Mouse (Mus musculus) liver (tissue): ENCODE measurements around the gene Ptpn22.

ENCODE experiments used
- DNase-seq: peaks from one replicate; pipeline ENCODE4 v3.0.0-alpha.2; 2020; ENCODE audit warnings: mixed read lengths

Ptpn22 gene

DNA sequence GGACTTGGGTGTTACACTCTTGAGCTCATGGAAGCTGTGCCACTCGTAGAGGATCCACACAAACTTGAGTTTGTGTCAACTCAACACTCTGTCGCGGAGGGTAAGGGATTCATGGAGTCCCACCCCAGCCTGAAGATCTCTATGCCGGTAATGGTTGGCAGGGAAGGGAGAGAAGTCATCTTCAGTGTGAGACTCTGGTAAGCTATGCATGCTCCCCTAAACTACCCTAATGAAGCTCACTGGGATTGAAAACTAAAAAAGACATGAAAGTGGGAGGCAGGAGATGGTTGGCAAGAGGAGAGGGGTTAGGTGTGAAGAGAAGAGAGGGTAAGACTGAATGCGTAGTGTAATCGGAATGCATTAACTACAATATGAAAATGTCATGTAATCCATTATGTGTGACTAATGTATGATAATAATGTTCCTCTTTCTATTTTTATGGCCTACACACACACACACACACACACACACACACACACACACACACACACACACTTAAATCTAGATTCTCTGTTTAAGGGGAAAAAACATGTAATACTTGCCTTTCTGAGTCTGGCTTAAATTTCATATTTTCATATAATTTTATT is 1.5 kb upstream of the Ptpn22 start:
- no peak for DNase-seq

DNA sequence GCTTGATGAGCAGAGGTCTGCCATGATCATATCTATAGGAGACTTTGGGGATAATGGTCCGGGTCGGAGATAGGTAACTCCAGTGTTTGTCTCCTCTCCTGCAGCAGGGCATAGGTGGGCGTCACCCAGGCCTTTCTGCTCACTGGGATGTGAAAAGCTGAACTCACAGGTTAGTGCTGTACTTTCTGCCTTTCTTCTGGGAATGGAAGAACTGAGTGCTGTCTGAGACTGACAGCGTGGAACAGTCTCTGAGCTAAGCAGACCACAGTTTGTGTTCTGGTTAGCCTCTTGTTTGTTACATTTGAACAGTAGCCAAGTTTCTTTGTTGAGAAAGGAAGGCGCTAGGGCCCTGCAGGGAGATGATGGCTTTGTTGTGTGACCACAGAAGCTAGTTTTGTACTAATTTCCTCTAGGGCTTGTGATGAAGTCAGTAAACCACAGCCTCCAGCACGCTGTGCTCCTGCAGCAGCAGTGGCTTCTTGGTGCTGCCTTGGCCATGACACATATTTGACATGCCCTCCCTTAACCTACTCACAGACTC is 326 bp downstream of the Ptpn22 start:
- DNase-seq, result peak; percentile 19

DNA sequence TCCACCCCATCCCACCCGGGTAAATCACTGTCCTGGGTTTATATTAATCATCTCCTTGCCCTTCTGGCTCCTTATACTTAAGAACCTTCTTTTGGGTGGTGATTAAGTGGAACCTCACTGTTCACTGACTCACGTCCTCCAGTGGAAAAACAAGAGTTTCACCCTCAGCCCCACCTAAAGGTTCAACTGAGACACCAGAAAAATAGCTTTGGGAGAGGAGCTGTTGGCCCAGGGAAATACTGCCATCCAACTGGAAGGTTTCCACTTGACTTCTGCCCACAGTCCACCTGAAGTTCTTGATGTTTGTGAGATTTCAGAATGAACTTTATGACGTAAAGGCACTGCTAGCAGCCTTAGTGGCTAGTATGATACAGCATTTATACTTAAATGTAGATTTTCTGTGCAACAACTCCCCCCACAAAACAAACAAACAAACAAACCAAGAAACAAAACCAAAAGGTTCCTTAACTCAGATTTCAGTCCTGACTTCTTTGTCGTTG is 3.2 kb downstream of the Ptpn22 start:
- no peak for DNase-seq

DNA sequence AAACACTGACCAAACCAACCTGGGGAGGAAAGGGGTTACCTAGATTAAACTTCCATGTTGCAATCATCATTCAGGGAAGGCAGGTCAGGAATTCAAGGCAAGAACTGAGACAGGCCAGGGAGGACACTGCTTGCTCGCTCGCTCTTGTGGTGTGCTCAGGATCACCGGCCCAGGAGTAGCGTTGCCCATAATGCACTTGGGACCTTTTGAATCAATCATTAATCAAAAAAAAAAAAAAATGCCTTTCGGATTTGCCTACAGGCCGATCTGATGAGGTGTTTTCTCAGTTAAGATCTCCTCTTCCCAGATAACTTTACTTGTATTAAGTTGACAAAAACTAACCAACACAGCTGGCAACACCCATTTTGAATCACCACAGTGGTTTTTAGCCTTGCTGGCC is 4.6 kb downstream of the Ptpn22 start:
- no peak for DNase-seq

DNA sequence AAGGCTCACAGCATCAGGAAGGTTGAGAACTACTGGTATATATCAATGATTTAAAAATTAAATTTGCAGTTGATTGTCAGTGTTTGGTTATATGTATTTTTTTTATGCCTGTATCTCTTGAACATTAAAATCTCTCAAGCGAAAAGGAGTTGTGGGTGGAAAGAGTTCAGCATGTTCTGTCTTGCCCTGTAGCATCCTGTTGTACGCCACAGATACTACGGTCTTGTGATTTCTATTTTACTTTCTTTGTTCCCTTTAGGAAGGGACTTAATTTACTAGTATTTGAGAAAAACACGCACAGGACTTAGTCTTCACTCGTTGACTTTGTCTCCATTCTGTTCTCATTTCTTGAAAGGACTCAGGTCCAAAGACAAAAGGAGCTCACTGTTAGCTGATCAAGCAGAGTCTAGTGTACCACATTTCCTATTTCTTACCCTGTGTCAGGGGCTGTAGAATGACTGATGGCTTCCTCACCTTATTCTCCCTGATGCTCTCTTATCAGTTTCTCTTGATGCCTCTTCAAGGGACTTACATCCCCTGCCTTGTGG is 7.9 kb downstream of the Ptpn22 start:
- no peak for DNase-seq

DNA sequence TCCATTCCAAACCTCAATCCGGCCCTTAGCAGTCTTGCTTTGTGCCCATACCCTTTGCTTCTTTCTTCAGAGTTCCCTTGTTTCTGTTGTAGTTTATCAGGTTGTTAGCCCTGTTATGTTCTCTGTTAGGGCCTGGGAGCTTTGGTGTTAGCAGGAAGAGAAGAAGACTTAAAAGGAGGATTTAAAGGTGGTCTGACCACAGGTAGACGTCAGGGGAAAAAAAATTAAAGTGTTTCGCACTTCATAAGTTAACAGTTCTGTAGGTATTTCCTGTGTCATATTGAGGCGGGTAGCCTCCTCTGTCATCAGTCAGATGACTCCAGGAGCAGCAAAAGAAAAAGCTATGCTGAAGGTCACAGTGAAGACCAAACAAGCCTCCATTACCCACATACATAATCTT is 8.4 kb downstream of the Ptpn22 start:
- DNase-seq, result no peak

DNA sequence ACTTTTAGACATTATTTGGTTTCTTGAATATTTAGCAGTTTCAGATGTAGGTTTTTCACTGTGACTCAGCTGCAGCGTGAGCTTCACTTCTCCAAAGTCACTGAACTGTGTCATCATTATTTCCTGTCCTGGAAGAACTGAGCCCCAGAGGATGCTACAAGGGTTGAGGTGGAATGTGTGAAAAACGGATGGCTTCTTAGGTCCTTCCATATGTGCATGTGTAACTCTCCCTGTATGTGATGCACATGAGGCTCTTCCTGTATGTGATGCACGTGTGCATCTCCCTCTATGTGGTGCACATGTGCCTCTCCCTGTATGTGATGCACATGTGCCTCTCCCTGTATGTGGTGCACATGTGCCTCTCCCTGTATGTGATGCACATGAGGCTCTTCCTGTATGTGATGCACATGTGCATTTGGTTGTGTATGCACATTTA is 13.1 kb downstream of the Ptpn22 start:
- no peak for DNase-seq

DNA sequence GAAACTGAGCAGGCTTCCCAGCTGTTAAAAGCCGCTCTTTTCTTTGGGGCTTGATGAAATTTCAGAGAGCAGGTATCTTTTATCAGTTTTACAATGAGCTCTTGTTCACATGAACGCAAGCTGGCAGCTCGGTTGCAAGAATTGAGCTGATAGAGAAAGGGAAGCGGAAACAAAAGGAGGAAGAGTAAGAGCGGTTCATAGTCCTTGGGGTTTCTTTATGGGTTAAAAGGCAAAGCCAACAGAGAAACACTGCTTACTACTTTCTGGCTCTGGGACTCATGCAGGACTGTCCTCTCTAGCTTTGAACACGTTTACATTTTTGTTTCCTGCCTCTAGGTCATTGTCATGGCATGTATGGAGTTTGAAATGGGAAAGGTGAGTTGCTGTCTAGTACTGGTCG is 14.7 kb downstream of the Ptpn22 start:
- no peak for DNase-seq

DNA sequence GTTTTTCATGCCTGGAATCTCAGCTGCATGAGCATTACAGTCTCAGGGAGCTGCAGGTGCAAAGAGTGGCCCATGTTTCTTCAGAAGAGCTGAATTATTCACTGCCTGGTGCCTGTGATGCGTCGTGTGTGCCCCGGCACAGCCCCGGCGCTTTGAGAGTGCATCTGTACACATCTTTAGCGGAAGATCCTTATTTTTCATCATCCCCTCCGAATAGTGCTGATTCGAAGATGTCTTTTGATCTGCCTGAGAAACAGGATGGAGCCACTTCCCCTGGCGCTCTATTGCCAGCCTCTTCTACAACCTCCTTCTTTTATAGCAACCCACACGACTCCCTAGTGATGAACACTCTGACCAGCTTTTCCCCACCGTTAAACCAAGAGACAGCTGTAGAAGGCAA is 26.4 kb downstream of the Ptpn22 start:
- DNase-seq, result no peak

DNA sequence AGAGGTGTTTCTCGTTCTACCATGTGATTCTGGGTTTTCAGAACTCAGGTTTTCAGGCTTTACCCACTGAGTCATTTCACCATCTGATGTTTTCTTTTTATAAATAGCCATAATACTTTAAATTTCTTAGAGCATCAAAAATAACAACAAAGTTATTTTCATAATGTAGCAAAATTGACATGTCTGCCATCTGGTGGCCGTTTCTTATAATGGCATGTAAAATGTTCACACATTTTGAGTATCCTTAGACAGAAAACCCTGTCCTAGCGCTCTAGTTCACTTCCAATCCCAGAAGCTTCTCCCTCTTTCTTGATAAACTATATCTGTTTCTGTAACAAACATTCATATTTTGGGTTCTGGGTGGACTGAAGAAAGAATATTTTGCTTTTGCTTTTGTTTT is 28.0 kb downstream of the Ptpn22 start:
- peak; percentile 26 for DNase-seq

DNA sequence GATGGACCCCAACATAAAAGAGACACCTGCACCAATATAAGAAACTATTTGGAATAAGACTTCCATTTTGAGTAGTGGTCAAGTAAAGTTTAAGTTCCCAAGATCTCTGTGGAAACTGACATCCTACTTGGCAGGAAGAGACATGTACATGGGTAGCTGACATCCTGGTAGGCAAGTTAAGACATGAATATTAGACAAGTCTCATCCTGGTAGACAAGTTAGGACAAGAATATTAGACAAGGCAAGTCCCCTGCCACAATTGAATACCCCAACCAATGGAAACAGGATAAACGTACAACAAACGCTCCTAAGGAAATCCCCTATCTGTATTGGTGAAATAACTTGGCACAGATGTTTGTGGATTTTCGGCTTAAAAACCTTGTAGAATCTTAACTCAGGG is 33.8 kb downstream of the Ptpn22 start:
- no peak for DNase-seq

DNA sequence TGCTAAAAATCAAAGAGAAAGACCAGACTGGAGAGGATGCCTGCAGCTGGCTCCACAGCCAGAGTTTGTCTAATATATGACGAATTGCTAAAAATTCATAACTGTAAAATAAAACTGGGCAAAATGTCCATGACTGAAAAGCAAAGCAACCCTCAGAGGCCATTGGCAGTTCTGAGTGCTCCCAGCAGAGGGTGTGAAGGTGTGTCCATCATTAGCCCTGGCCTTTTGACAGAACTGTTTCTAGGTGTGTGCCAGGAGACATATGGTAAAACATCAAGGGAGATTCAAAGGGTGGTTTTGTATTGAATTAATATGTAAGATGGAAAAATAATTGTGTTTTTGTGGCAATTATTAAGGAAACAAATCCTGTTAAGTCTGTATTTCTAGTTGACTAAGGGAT is 45.1 kb downstream of the Ptpn22 start:
- DNase-seq, result peak; percentile 58

DNA sequence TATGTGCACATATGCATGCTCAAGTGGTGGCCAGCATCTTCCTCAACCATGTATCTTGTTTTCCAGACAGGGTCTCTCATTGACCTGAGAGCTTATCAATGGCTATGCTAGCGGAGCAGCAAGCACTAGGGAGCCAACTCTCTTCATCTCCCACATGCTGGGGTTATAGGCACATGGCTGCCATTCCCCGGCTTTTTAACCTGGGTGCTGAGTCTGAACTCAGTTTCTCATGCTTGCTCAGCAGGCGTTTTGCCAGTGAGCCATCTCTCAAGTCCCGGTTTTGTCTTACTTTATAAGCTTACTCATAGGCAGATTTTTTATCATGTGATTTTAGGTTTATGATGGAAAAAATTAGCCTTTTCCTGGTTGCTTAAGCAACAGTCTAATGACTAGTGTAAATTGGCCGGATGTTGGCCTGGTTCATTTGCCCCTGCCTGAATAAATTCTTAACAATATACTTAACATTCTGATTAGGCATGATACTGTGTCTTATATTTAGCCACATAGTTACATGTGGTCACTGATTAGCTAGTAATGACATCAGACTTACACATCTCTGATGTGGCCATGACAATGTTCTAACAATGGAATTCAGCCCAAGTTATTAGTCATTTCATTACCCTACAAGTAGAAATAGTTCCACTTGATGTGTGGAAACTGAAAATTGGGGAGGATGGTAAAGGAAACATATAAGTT is 47.9 kb downstream of the Ptpn22 start:
- no peak for DNase-seq

DNA sequence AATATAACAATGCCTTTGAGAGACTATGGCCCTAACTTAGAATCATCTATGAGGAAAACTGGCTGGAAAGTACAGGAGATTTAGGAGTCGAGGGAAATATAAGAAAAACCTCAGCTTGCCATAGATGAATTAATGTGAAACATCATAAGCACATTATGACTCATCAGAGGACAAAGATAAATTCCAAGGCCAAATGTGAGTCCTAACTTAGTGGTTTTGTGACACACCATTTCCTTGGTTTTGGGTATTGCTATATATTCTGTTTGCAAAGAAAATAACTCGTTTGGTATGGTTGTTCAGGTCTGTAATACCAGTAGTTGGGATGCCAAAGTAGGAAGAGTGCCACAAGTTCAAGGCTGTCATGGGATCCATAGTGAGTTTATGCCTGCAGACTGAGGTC is 49.2 kb downstream of the Ptpn22 start:
- no peak for DNase-seq

DNA sequence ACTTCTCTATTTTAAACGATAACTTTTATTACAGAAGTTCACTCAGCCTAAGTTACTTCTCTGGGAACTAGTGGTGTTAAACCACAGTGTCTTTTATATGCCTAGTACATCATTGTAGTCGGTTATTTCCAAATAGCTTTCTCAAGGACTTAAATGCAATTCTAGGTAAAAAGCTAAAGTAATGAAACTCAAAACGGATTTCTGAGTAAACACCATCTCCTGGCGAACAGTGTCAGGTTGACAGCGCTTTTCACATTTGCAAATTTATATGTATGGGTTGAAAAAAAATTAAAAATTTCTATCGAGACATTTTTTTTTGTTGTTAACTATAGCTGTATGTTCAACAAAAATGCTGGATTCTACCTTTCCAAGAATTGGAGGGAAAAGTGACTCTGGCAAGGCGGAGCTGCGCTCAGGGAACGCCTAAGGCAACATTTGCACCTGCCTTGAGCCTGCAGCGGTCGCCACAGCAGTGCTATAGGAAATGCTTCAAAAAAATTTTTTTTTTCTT is 53.9 kb downstream of the Ptpn22 start:
- peak; percentile 77 for DNase-seq

DNA sequence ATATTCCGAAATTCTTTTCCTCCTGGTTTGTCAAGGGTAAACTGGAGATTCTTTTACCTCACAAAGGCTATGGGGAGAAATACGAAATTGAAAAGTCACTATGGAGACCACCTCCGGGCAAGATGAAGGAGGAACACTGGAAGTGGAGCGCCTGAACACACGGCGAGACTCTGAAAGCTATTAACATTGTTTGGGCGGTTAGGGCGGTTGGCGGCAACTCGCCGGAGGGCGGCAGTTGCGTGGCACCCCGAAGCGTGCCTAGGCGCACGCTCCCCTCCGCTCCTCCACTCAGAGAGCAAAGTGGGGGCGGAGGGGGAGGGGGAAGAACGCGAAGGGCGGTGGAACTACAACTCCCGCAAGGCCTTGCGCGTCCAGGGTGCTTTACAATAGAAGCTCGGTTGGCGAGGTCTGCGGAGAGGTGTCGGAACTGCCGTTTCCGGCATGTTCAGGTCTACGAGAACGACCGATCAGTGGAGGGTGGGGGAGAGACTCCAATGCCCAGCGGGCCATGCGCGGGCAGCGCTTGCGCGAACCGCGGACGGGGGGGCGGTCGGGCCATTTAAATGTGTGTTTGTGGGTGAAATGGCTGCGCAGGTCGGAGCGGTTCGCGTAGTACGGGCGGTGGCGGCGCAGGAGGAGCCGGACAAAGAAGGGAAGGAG is 54.5 kb downstream of the Ptpn22 start, which contains the start of gene Rsbn1:
TSS of gene Rsbn1 (plus strand) at position 111 of the 660 bp plus-strand sequence.
- DNase-seq, result peak; percentile 98

DNA sequence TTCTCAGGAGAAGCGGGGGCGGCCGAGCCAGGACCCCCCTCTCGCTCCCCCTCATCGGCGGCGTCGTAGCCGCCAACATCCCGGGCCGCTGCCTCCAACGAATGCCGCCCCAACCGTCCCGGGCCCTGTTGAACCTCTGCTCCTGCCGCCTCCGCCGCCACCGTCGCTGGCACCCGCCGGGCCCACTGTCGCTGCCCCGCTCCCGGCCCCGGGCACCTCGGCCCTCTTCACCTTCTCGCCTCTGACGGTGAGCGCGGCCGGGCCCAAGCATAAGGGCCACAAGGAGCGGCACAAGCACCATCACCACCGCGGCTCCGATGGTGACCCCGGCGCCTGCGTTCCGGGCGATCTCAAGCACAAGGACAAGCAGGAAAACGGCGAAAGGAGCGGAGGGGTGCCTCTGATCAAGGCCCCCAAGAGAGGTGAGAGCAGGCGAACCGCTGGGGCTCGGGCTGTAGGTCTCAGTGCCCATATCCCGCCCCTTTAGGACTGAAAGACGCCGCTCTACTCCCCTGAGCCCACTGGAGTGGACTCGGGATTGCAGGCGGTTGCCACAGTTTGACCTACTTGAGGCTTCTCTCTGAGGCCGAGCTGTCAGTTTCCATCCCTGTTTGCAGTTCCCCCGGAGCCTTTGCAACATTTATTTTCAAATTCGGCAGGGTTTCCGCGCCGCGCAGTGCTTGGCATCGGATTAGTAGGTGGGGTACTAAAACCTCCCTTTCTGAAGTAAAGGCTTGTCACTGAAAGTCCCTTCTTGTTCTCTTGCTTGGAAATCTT is 55.3 kb downstream of the Ptpn22 start:
- DNase-seq, result peak; percentile 62

DNA sequence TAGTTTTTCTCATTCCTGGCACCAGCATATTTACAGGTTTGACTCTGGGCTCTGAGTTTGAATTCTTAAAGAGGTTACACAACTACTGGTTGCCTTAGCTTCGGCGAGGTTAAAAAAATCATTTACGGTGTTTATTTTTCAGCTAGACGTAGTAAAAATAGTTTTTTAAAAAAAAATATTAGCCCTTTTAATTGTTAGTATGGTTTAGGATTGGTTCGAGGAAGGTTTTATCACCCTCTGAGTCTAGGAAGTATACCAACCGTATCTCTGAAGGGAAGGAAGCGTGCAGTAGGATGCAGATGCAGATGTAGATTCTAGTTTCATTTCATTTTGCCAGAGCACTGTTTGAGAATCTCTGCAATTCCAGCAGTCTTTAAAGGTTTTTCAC is 55.9 kb downstream of the Ptpn22 start:
- no peak for DNase-seq

DNA sequence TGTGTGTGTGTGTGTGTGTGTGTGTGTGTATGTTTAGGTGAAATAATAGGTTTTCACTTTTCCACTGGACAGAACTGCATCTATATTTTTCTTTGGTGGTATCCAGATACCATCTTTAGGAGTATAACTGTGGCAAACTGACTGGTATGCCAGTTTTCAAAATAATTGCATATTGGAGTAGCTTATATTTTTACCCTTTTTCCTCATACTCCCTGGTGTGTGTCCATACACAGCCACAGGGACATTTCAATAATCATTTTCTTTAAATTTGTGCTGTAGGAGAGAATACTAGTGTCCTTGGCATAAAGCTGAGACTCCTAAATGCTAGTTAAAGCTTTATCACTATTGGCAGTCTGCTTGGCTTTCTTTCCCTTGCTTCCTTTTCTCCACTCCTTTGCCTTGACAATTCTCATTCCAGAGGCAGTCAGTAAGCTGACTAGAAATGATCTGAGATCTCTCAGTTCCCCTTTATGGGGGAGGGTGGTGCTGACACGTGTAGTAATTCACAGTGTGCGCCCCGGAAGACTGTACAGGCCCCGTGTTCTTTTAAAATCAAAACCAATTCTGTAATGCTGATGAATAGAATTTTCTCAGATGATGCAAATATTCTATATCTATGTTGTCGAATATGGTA is 56.7 kb downstream of the Ptpn22 start:
- DNase-seq, result no peak

DNA sequence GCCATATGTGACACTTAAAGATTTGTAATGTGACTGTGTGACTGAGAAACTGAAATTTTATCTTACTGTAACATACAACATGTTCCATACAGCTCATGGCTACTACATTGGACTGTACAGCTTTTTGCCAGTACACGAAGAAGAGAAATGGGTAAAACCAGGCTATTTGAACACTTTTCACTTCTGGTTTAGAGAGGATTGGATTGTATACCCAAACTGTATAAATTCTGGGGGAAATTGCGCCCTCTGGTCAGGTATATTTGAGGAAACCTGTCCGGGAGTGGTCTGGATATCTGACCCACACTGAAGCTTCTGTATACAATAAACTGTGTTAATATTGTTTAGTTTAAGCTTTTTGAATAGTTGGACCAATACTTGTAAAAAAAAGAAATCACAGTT is 57.2 kb downstream of the Ptpn22 start:
- DNase-seq, result no peak

DNA sequence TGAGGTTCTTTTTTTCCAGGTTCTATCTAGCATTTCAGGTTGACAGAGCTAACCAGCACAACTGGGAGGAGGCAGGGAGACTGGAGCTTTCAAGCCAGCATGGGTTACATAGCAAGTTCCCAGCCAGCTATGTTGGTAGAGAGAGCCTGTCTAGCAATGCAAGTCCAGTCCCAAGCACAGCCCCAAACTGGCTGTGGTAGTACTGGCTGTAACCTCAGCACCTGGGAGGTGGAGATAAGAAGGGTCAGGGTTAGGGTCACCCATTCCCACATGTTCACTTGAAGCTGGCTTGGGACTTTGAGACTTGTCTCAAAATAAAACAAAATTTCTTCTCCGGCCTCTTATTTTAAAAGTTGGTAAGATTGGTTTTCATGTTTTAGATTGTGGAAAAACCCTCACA is 60.5 kb downstream of the Ptpn22 start:
- DNase-seq, result peak; percentile 21

DNA sequence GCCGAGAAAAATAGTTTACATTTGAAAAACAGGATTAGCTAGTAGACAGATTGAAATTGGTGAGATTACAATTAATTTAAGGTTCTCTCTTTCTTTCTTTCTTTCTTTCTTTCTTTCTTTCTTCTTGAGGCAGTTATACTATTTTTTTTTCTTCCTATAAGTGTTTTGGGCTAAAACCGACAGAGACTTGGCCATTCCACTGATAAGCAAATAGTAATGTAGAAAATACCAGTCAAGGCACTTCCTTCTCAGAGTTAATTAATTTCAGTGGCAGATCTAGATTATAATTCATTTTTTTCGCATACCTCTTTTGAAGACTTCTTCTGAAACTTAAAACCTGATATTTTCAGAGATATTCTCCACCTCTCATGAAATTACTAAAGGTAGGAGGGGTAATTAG is 65.7 kb downstream of the Ptpn22 start:
- no peak for DNase-seq
